Mouse (Mus musculus) frontal cortex, adult (tissue): ENCODE measurements around the gene Akap9.
"Not testable (repeated sequence)": the region's sequence is repeated elsewhere in the genome, so short reads cannot be mapped to it uniquely, and the experiment has no call there.

ENCODE experiments used
- ATAC-seq: cut with Nextera tagmentation; 2 replicates; pipeline ENCODE4 v1.9.2; 2017; ENCODE audit warnings: mild to moderate bottlenecking, moderate library complexity, mixed read lengths; ENCODE audit not compliant: low TSS enrichment

Akap9 gene

GRCm38 (mm10) chr5:4039351-4039750 is 111.5 kb downstream of the Akap9 start:
- ATAC-seq = no peak

GRCm38 (mm10) chr5:4040372-4040771 is 112.5 kb downstream of the Akap9 start:
- ATAC-seq = no peak

- ATAC-seq = no peak
These were observed 113.1 kb downstream of the Akap9 start for GRCm38 (mm10) chr5:4040922-4041321.

- ATAC-seq = no peak
These were observed 132.5 kb downstream of the Akap9 start for GRCm38 (mm10) chr5:4060313-4060712.

GRCm38 (mm10) chr5:4066476-4067115 is 138.7 kb downstream of the Akap9 start:
- ATAC-seq = no peak

GRCm38 (mm10) chr5:4067203-4067602 is 139.3 kb downstream of the Akap9 start:
- ATAC-seq = no peak

GRCm38 (mm10) chr5:4079086-4079485 is 151.2 kb downstream of the Akap9 start:
- peak; percentile 22; the same call in 1 of the 2 replicates for ATAC-seq

GRCm38 (mm10) chr5:4080861-4081260 is 153.0 kb downstream of the Akap9 start:
- ATAC-seq = no peak

- no peak for ATAC-seq
These were observed 153.7 kb downstream of the Akap9 start for GRCm38 (mm10) chr5:4081513-4081912.

- no peak for ATAC-seq
These were observed 157.1 kb downstream of the Akap9 start for GRCm38 (mm10) chr5:4084948-4085347.

GRCm38 (mm10) chr5:4086309-4086708 is 158.5 kb downstream of the Akap9 start:
- no peak for ATAC-seq

GRCm38 (mm10) chr5:4088190-4088589 is 160.3 kb downstream of the Akap9 start:
- ATAC-seq = 0 out of 2 replicates have a peak, but pooled peaks have one; percentile 27

GRCm38 (mm10) chr5:4094471-4094870 is 166.6 kb downstream of the Akap9 start:
- ATAC-seq = no peak

GRCm38 (mm10) chr5:4101031-4101430 is 173.2 kb downstream of the Akap9 start:
- ATAC-seq = no peak

GRCm38 (mm10) chr5:4101770-4102169 is 173.9 kb downstream of the Akap9 start:
- ATAC-seq = no peak

GRCm38 (mm10) chr5:4103626-4104340 is 175.9 kb downstream of the Akap9 start:
- ATAC-seq = peak; percentile 45; the same call in 1 of the 2 replicates

- peak; percentile 95 for ATAC-seq
These were observed 176.6 kb downstream of the Akap9 start, which contains the start of gene Cyp51 for GRCm38 (mm10) chr5:4104341-4105040. Gene Cyp51, minus strand, starts transcription at chr5:4104746.

GRCm38 (mm10) chr5:4105651-4106186 is 177.9 kb downstream of the Akap9 start:
- no peak for ATAC-seq

- ATAC-seq = not testable (repeated sequence)
These were observed 179.2 kb downstream of the Akap9 start for GRCm38 (mm10) chr5:4107056-4107455.

- no peak for ATAC-seq
These were observed 184.8 kb downstream of the Akap9 start for GRCm38 (mm10) chr5:4112570-4113098.
